Mouse (Mus musculus) forebrain, embryonic 11.5 days (tissue): ENCODE measurements at regions not wholly inside any gene's neighbourhood (a gene's known extent, or its start where the extent isn't known, plus 50 kb on each side); places are given as distances from the start of the nearest gene placed in this dataset.

ENCODE experiments used
- ATAC-seq: fragments of 200-750 bp; cut with Nextera tagmentation; replicated peaks from 2 replicates; pipeline ENCODE4 v1.8.0; 2017; ENCODE audit warnings: moderate TSS enrichment; ENCODE audit not compliant: low FRiP score
- DNase-seq: peaks from one replicate; pipeline ENCODE4 v3.0.0-alpha.2; 2017; ENCODE audit warnings: low spot score
- H3K27ac ChIP-seq: fragments of 300-500 bp; sonication (generic); 2 replicates; pipeline ENCODE4 v1.5.1; 2014; ENCODE audit warnings: low read depth, low read length
- H3K27me3 ChIP-seq: fragments of 300-500 bp; sonication (generic); 2 replicates; pipeline ENCODE4 v1.6.1; 2014; ENCODE audit warnings: mild to moderate bottlenecking, low read length, mixed read lengths; ENCODE audit not compliant: control insufficient read depth, insufficient read depth
- H3K36me3 ChIP-seq: fragments of 300-500 bp; sonication (generic); 2 replicates; pipeline ENCODE4 v1.6.1; 2014; ENCODE audit warnings: mild to moderate bottlenecking, low read length, moderate library complexity, mixed read lengths; ENCODE audit not compliant: control insufficient read depth, insufficient read depth
- H3K4me1 ChIP-seq: fragments of 300-500 bp; sonication (generic); replicated peaks from 2 replicates; pipeline ENCODE4 v1.6.1; 2014; ENCODE audit warnings: low read length, mixed read lengths; ENCODE audit not compliant: control insufficient read depth, insufficient read depth
- H3K4me2 ChIP-seq: fragments of 300-500 bp; sonication (generic); 2 replicates; pipeline ENCODE4 v1.6.1; 2014; ENCODE audit warnings: low read depth, mild to moderate bottlenecking, low read length, moderate library complexity, mixed read lengths; ENCODE audit not compliant: severe bottlenecking
- H3K4me3 ChIP-seq: fragments of 300-500 bp; sonication (generic); 2 replicates; pipeline ENCODE4 v1.5.1; 2014; ENCODE audit warnings: low read depth, low read length
- H3K9ac ChIP-seq: fragments of 300-500 bp; sonication (generic); 2 replicates; pipeline ENCODE4 v1.6.1; 2014; ENCODE audit warnings: low read length
- H3K9me3 ChIP-seq: fragments of 300-500 bp; sonication (generic); 2 replicates; pipeline ENCODE4 v1.6.1; 2016; ENCODE audit warnings: low read length, mixed read lengths; ENCODE audit not compliant: control insufficient read depth
- WGBS: fragments of 180-500 bp; shearing (Covaris S2); extraction: QIAGEN DNeasy Blood & Tissue Kit; methylation state at CpG from one replicate; pipeline ENCODE4 v1.1.7; 2014; 5-methylcytosine and 5-hydroxymethylcytosine counted together

- ATAC-seq (0 out of 2 replicates have a peak, but pooled peaks have one; percentile 23), DNase-seq (no peak)
- Histone ChIP-seq H3K9ac (no peak overlapping the region), H3K4me3 (no peak overlapping the region), H3K27me3 (no peaks in the 10 kb centered on the region; the same call in 1 of the 2 replicates), H3K27ac (no peak overlapping the region), H3K9me3 (no peaks in the 10 kb centered on the region), H3K36me3 (no peaks in the 10 kb centered on the region), H3K4me2 (no peak overlapping the region), H3K4me1 (no peaks in the 10 kb centered on the region; the same call in 1 of the 2 replicates)
- WGBS, result 69% methylated on average over 5 of the region's 5 CpGs
Measured at GRCm38 (mm10) chr2:116813559-116813895, 65.0 kb upstream of the Tmco5 start.

- WGBS, result 47% methylated on average over 6 of the region's 6 CpGs
- Histone ChIP-seq H3K9me3 (no peaks in the 10 kb centered on the region), H3K36me3 (no peaks in the 10 kb centered on the region), H3K27me3 (no peaks in the 10 kb centered on the region; the same call in 1 of the 2 replicates), H3K9ac (no peak overlapping the region), H3K4me1 (no peaks in the 10 kb centered on the region; the same call in 1 of the 2 replicates), H3K27ac (no peak overlapping the region), H3K4me2 (no peak overlapping the region), H3K4me3 (no peak overlapping the region)
- DNase-seq (no peak), ATAC-seq (no peak)
Measured at GRCm38 (mm10) chr2:116817134-116817533, 61.4 kb upstream of the Tmco5 start.

GRCm38 (mm10) chr2:116817561-116817960 lies 60.9 kb upstream of the Tmco5 start:
- Histone ChIP-seq H3K9me3 (no peaks in the 10 kb centered on the region), H3K27ac (no peak overlapping the region), H3K4me1 (no peaks in the 10 kb centered on the region; the same call in 1 of the 2 replicates), H3K4me2 (no peak overlapping the region), H3K36me3 (no peaks in the 10 kb centered on the region), H3K4me3 (no peak overlapping the region), H3K9ac (no peak overlapping the region), H3K27me3 (no peaks in the 10 kb centered on the region; the same call in 1 of the 2 replicates)
- WGBS, result 42% methylated on average over 9 of the region's 9 CpGs
- ATAC-seq, result no peak
- no peak for DNase-seq

- no peak overlapping the region for H3K4me2 ChIP-seq
- H3K27me3 ChIP-seq, result no peaks in the 10 kb centered on the region; the same call in 1 of the 2 replicates
- H3K27ac ChIP-seq, result no peak overlapping the region
- WGBS, result 44% methylated on average over 2 of the region's 2 CpGs
- H3K4me1 ChIP-seq, result no peaks in the 10 kb centered on the region; the same call in 1 of the 2 replicates
- no peak for ATAC-seq
- H3K36me3 ChIP-seq, result no peaks in the 10 kb centered on the region
- DNase-seq, result no peak
- no peak overlapping the region for H3K9ac ChIP-seq
- H3K4me3 ChIP-seq, result no peak overlapping the region
- no peaks in the 10 kb centered on the region for H3K9me3 ChIP-seq
Measured at GRCm38 (mm10) chr2:116818550-116818949, 59.9 kb upstream of the Tmco5 start.

- Histone ChIP-seq H3K27me3 (no peaks in the 10 kb centered on the region), H3K4me1 (no peaks in the 10 kb centered on the region; the same call in 1 of the 2 replicates), H3K9me3 (no peaks in the 10 kb centered on the region), H3K27ac (no peak overlapping the region), H3K4me2 (no peak overlapping the region), H3K9ac (no peak overlapping the region), H3K36me3 (no peaks in the 10 kb centered on the region), H3K4me3 (no peak overlapping the region)
- no peak for ATAC-seq
- WGBS, result 35% methylated on average over 13 of the region's 13 CpGs
- DNase-seq, result no peak
Measured at GRCm38 (mm10) chr2:116819016-116819687, 59.3 kb upstream of the Tmco5 start.

- Histone ChIP-seq H3K27me3 (no peaks in the 10 kb centered on the region), H3K9ac (no peak overlapping the region), H3K36me3 (no peaks in the 10 kb centered on the region), H3K4me1 (no peaks in the 10 kb centered on the region; the same call in 1 of the 2 replicates), H3K9me3 (no peaks in the 10 kb centered on the region), H3K4me3 (no peak overlapping the region), H3K27ac (no peak overlapping the region), H3K4me2 (no peak overlapping the region)
- WGBS, result 57% methylated on average over 13 of the region's 13 CpGs
- peak; percentile 60; the same call in 1 of the 2 replicates for ATAC-seq
- DNase-seq, result no peak
Measured at GRCm38 (mm10) chr2:116820831-116821745, 57.4 kb upstream of the Tmco5 start.
